Mouse (Mus musculus) CD4-positive helper T cell, adult 2 months (primary cell): ENCODE measurements around the gene Hrasls.

Source experiments
- DNase-seq: peaks from one replicate; pipeline ENCODE4 v3.0.0-alpha.2; 2012; ENCODE audit warnings: low read depth, missing footprints, low spot score

The Hrasls gene

GRCm38 (mm10) chr16:29209605-29210411 lies at the start of gene Hrasls:
Hrasls (plus strand) TSS chr16:29209695.
- no peak for DNase-seq

- no peak for DNase-seq
Measured at GRCm38 (mm10) chr16:29162271-29162670, 47.2 kb upstream of the Hrasls start.

- DNase-seq: no peak
Measured at GRCm38 (mm10) chr16:29167051-29167450, 42.4 kb upstream of the Hrasls start.

- no peak for DNase-seq
Measured at GRCm38 (mm10) chr16:29171741-29172140, 37.8 kb upstream of the Hrasls start.

DNA sequence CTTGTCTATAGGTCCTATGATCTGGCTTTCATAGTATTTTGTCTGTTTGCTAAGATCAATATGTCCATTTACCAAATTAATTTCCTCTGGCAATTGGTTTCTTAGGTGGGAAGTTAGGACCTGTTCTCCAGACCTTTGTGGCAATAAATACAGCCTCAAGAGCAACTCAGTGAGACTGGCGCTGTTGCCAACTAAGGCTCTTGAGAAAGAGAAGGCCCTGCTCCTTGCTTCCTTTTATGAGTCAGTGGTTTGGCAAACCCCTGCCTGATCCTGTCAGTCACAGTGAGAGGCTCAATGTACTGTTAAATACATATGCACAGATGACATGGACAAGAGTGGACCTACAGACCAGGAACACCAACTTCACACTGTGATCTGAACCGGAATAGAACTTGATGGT lies 36.3 kb upstream of the Hrasls start:
- no peak for DNase-seq

GRCm38 (mm10) chr16:29174831-29175350 lies 34.6 kb upstream of the Hrasls start:
- no peak for DNase-seq

DNA sequence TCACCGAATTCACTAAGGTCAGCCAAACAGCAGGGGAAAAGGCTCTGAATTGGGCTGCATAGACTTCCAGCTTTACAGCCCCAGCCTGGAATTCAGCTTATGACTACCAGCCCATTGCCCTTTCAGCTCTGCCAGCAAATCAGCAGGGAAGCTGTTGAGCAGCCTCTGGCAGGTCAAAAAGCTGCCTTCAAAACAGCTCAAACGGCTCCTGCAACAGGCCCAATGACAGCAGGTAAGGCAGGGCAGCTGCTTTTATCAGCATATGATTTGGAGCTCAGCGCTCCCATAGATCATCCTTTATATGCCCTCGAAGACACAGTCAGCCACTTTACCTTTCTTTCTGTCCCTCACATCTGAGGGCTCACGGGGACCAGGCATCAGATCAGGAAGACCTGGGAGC lies 16.6 kb upstream of the Hrasls start:
- DNase-seq: no peak

DNA sequence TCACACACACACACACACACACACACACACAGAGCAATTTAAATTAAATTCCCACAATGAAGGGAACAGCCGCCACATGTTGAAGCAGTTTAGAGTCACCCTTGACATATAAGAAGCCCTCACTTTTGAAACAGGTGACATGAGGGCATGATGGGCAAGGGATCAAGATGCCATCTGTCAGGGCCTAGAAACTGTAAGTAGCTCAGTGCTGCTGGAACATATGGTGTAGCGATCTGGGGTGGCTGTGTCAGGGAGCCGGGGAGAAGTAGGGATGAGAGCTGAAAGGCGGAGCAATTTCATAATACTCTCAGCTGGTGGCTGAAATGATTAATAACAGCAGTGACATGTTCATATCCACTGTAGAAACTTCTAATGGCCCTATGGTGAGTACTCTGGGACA lies 15.5 kb upstream of the Hrasls start:
- DNase-seq: no peak

DNA sequence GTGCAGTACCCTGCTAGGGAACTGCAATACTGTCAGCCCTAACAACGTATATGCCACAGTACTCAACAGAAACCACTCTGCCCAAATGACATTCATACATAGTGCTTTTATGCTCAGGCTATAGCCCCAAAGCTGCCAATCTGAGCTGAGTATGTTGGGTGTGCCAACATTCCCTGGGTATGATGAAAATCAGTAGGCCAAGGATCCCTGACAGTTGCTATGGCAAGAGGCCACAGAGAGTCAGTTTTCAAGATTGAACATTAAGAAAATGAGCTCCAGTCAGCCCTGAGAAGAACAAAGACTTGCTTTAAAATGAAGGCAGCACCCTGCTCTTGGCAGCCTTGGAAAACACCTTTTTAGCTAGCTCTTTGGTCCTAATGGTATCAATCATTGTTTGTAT lies 14.3 kb upstream of the Hrasls start:
- no peak for DNase-seq

DNA sequence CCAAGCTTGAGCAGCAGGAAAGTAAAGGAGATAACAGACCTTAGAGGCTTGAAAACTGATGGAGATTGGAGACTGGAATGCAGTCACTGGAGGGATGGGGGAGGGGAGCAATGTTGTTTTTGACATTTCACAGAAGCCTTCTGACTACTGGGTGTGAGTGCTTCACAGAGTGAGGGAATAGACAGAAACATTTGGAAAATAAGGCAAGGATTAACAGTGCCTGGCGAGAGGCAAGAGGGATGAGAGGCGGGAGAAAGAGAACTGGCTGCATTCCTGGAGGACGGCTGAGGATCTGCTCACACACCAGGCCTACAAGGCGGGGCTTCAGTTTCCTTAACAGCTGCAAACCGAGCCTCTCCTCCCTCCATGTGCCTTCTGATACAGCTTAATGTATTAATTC lies 11.0 kb upstream of the Hrasls start:
- DNase-seq: no peak

GRCm38 (mm10) chr16:29201146-29201545 lies 8.3 kb upstream of the Hrasls start:
- DNase-seq: no peak

DNA sequence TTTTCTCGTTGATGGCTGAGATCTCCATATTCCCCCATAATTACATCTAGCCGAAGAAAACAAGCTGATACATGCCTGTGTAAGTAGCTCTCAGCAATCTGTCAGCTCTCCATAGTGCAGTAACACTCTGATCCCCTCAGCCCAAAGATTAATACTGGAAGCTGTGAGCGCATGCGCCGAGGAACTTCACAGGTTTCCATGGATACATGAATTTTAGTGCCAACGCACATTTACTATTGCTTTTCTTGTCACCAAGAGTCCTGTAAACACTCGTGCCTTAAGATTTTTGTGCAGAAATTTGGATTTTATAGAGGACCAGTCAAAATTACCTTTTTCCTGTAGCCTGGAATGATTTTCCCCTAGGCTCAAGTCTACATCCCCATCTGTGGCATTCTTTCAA lies 4.6 kb upstream of the Hrasls start:
- no peak for DNase-seq

DNA sequence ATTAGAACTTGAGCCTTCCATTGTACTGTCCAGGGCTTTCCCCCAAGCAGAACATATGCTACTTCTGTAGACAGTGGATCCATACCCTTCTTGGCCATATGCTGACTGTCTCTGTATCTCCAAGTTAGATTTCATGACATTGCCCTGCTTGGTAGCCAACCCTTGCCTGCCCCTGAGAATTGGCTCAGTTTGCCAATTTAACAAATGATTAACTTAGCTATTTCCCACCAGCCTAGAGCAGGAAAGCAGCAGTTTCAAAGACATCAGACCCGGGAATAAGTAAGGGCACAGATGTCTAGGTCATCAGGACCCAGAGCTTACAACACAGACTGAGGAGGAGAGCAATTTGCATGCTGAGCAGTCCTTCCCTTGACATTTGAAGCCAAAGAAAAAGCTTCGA lies 3.9 kb upstream of the Hrasls start:
- DNase-seq: no peak

DNA sequence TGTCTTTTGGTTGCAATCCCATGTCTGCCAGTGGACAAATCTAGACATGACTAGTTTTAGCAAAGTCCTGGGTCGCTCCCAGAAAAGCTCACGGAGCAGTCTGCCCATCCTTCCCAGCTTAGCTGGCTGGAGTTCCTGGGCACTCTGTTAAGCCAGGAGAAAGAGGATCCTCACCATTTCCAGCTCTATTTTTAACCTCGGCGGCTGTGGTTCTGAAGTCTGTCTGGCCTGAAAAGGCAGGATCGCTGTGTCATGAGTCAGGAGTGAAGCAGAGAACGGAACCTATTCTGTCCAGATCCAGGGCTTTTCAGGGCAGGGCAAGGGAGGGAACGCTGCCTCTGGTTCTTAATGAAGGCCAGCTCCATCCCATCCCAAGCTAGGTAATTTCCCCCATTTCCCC lies 654 bp upstream of the Hrasls start:
- DNase-seq: no peak

- no peak for DNase-seq
Measured at GRCm38 (mm10) chr16:29216395-29217295, 7.2 kb downstream of the Hrasls start.

DNA sequence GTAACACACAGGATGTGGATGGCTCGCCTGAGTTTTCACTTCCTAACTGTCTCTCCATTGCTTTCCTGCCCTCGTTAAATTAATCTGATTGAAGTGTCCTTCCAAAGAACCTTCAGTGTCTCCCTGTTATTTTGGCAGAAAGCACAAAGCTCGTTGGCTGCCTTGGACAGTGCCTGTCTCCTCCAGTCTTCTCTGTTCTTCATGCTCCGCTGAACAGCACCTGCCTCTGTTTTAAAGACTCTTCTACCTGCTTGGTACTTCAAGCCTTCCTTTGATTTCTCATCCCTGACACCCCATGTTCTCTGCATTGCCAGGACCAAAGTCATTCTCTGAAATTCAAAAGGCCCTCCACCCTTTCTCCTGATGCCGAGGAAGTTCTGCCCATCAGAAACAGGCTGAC lies 26.5 kb downstream of the Hrasls start:
- no peak for DNase-seq

- DNase-seq: no peak
Measured at GRCm38 (mm10) chr16:29254325-29254724, 44.8 kb downstream of the Hrasls start.
